Mouse (Mus musculus): ENCODE measurements around the gene Magix.
"Not testable (repeated sequence)": the region's sequence is repeated elsewhere in the genome, so short reads cannot be mapped to it uniquely, and the experiment has no call there.

Gene Magix

DNA sequence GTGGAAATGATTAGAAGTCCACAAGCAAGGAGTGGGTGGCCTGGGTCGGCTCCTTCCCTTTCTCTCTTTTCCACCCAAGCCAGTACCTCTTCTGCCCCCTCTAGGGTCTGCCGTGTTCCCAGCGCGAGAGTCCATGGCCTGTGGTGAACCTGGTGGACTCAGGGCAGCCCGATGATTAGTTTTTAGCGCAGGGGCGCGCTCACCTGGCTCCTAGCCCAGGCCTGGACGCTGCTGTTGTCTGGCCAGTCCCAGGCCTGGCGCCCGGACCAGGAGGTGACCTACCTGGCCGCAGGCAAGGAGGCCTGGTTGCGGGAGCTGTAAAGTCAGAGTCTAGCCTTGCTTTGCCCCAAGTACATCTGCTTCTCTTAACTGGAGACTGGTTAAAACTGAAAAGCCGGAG is at the start of gene Magix:
Gene Magix (minus strand): TSS at position 388 of the 400 bp plus-strand sequence.
- DNase-seq: no peak

DNA sequence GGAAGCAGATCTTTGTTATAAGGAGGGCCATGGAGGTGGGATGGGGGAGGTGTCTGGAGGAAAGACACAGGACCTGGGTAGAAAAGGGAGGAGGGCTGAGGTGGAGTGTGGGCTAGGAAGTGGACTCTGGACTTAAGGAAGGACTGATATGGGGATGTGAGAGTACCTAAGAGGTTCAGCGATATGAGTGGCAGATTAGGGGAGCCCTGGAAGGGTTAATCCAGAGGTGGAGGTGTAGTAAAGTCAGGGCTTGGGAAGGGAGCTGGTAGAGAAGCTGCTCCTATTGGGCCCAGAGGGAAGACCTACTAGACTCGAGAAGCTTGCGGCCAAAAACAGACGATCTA is 47.8 kb upstream of the Magix start:
- DNase-seq: no peak

DNA sequence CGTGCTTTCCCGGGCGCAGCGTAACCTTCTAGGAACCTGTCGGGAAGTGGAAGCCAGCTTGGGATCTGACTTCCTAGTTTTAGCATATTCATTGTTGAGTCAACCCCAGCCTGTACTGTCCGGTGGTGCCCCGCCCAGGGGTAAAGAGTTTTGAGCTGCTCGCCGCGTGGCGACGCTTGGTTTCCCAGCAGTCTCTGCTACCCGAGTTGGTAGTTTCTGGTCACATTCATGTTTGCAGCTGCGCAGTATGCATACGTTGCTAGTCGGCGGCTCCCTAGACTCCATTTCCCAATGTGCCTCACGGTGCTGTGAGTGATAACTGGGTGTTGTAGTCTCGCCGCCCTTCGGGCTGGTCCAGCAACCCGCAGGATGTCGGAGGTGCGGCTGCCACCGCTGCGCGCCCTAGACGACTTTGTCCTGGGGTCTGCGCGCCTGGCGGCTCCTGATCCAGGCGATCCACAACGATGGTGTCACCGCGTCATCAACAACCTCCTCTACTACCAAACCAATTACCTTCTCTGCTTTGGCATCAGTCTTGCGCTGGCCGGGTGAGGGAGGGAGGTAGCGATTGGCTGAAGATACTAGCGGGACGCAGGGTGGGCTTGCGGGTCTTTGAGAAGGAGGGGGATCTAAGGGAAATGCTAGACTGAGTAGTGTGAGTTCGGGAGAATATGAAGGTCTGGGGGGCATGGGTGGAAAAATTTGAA is 47.3 kb upstream of the Magix start, which contains the start of gene Praf2:
Gene Praf2 (plus strand): TSS at position 225 of the 707 bp plus-strand sequence.
- DNase-seq: peak; percentile 92

DNA sequence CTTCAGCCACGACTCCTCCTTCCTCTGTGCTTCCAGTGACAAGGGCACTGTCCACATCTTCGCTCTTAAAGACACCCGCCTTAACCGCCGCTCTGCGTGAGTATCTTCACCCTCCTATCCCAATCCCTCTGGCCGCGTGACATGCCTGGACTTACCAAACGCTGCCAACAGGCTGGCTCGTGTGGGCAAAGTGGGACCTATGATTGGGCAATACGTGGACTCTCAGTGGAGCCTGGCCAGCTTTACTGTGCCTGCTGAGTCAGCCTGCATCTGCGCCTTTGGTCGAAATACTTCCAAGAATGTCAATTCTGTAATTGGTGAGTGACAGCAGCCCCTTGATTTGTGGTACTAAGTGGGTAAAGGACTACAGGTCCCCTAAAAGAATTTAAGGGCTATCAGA is 46.1 kb upstream of the Magix start:
- no peak for DNase-seq

DNA sequence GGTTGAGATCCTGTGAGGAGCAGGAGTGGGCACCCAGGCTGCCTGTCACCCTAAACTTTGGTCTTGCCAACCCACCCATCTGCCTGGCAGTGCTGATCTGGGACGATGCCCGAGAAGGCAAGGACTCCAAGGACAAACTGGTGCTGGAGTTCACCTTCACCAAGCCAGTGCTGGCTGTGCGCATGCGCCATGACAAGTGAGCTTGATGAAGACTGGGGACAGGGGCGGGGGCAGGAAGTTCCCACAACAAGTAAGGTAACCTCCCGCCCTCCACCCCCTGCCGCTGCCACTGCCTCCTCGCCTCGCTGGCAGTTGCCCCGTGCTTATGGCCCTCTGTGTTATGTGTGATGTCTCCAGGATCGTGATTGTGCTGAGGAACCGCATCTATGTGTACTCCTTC is 44.8 kb upstream of the Magix start:
- no peak for DNase-seq

DNA sequence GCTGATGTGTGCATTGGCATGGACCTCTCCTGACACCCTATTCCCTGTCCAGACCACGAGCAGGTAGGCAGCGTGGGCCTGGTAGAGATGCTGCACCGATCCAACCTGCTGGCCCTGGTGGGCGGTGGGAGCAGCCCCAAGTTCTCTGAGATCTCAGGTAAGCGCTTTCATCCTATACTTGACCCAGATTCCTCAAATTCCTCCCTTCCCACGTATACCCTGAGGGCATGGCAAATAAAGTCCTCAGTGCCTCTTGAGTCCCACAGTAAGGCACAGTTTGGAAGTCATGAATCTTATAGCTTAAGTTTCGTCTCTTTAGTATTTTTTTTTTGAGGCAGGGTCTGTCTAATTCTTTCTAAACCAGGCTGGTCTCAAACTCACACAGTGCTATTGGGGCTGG is 43.1 kb upstream of the Magix start:
- no peak for DNase-seq

DNA sequence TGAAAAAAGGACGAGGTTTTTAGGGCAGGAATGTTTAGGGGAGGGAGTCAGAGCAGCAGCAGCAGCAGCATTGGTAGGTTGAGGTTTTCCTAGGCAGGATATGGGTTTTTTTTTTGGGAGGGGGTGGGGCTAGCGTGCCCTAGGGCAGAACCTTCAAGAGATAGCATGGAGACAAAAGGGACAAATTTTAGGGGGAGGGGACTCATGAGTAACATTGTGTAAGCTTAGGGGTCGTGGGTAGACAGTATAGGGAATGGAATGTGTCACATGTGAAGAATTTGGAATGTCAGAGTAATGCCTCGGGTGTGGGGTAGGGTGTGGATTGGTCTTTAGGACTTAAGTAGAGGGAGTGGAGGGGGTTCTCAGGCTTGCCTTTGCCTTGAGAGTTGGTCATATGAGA is 41.6 kb upstream of the Magix start:
- no peak for DNase-seq

DNA sequence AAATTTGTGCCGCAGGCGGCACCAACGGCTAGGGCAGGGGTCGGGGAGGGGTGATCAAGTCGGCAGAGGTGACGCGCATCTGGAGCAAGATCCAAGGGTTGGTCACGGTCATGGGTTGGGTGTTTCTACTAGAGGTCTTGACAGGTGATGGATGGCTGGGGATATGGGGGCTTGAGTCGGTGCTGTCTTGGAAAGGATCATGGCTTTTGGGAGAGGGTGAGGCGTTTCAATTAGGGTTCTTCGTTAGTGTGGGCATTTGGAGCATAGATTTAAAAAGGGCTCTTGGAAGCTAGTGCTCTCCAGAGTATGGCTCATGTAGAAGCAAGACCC is 41.2 kb upstream of the Magix start:
- DNase-seq: no peak

DNA sequence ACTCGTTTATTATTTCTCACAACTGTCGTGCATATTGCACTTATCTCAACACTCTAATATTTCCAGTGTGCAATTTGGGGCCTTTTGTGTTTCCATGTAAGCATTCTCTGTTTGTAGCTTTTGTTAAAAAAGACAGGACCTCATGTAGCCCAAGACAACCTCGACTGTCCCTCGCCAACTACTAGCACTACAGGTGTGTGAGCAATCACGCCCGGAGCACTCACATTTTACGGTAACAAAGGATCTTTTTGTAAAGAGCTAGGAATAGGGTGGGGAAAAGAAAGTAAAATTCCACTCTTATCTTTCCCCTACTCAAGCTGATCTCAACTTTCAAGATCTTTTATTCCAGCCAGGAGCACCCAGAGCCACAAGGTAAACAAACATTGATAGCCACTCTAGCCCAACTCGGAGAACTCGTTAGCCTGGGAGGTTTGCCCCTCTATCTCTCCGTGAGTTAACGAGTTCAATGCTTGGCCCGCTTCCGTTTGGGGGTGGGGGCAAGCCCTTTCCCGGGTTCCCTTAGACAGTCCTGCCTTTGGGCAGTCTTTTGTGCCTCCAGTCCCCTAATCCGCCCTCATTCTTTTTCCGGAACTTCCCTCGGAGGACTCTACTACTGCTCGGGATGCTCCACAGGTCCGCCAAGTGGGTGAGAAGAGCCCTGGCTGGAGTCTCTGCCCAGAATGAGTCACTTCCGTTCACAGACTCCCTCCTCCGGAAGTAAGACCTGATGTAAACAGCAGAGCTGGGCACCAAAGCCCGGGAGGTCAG is 40.6 kb upstream of the Magix start, which contains the start of gene Gm45208:
Gene Gm45208 (plus strand): TSS at position 732 of the 768 bp plus-strand sequence.
- peak; percentile 90 for DNase-seq

DNA sequence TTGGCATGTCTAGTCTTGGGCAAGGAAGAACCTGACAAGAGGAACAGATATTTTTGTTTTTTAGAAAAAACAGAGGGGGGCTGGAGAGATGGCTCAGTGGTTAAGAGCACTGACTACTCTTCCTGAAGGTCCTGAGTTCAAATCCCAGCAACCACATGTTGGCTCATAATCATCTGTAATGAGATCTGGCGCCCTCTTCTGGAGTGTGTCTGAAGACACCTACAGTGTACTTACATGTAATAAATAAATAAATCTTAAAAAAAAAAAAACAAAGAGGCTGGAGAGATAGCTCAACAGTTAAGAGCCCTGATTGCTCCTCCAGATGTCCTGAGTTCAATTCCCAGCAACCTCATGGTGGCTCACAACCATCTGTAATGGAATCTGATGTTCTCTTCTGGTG is 35.0 kb upstream of the Magix start:
- DNase-seq: not testable (repeated sequence)

DNA sequence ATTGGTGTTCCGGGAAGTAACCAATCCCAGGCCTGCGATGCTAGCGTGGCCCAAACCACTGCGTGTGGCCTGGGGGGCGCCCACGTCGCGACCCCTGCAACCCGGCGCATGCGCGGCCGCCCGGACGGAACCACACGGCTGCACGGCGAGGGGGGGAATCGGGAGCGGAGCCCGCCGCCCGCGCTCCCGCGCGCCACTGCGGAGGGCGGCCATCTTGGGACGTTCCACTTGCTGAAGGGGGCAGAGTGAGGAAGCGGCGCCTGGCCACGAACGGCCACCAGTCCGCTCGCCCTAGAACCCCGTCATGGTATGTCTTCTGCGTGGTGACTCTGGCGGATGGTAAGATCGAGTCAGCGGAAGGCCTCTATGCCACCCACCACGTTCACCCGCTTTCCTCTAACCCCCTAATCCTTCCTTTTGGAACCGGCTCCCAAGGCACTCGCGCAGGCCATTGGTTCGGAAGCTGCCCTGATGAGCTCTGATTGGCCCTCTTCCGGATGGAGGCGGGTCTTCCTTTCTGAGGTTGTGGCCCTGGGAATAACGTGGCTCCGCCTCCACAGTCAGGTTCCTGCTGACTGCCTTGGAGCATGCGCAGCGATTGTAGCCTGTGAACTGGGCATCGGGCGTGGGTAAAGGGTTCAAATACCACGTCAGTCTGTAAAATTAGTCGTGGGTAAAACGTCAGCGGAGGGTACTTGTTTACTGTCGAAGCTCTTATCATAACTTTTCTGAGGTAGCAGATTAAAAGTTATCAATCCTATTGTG is 33.3 kb upstream of the Magix start, which contains the start of gene Wdr45:
Gene Wdr45 (plus strand): TSS at position 199 of the 765 bp plus-strand sequence.
- peak; percentile 98 for DNase-seq

DNA sequence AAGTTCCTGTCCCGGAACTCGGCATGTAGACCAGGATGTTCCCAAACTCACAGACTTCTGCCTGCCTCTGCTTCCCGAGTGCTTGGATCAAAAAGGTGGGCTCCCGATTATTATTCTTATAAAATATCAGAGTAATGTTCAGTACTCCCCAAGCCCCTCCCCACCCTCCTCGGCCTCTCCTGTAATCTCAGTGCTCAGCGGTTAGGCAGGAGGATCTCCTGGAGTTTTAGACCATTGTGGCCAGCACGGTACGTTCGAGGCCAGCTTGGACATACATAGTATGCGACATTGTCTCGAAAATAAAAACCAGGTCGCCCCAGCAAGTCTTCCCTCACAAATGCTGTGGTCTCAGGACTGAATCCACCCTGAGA is 32.7 kb upstream of the Magix start:
- DNase-seq: not testable (repeated sequence)

DNA sequence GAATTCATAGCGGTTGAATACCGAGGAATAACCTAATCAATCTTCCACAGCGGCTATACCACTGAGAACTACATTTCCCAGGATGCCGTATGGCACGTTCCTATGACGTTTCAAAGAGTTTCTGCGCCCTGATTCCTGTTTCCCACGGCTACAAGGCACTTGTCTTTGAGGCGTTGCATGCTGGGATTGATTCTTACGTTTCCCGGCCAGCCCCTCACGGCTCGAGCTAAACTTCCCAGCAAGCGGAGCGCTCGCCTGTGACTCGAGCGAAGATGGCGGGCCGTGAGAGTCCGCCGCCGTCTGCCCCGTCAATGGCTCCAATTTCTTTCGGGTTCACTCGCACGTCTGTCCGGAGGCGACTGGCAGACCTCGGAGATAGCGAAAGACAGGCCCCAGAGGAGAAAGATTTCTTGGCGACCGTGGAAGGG is 15.9 kb upstream of the Magix start, which contains the start of gene Gpkow:
Gene Gpkow (plus strand): TSS at position 178 of the 428 bp plus-strand sequence.
- DNase-seq: peak; percentile 96

DNA sequence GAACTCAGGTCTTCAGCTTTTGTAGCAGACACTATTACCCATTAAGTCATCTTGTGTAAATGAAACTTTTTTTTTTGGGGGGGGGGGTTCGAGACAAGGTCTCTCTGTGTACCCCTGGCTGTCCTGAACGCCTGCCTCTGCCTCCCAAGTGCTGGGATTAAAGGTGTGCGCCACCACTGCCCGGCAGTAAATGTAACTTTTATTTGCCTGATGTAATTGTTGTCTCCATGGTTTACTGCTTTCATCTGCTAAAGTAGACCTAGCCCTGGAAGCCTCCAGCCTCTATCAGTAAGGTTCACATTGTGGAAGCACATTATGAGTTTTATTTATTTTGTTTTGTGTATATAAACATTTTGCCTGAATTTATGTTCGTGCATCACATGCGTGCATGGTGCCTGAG is 15.5 kb upstream of the Magix start:
- no peak for DNase-seq

DNA sequence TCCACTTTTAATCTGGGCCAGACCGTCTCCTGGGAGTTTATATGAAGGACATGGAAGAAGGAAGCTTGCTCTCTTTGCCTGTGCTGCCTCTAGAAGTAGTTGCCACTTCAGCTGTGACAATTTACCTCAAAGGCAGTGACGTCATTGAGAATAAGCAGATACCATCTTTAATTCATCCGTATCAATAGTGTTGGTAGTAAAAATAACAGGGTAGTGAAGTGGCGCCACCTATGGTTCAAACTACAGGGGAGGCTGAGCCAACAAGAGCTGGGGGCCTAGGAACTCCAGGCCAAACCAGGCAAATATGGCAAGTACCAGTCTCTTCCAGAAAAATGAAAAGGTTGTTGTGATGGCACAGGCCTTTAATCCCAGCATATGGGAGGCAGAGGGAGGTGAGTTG is 11.8 kb upstream of the Magix start:
- peak; percentile 32 for DNase-seq

DNA sequence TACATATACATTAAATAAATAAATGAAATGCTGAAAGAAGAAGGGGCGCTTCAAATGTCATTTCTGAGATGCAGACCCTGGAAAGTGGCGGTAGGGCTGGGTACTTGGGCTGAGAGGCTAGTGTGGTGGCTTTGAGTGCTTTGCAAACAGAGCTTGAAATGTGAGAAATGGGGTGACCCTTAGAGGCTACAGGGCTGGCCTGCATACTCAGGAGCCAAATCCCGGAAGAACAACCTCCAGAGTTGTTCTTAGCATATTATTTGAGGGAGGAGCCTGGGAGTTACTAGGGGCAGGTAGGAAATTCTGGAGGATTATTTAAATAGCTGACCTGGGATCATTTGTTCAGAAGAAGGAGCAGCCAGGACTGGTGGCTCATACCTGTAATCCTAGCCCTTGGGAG is 9.4 kb upstream of the Magix start:
- DNase-seq: no peak

DNA sequence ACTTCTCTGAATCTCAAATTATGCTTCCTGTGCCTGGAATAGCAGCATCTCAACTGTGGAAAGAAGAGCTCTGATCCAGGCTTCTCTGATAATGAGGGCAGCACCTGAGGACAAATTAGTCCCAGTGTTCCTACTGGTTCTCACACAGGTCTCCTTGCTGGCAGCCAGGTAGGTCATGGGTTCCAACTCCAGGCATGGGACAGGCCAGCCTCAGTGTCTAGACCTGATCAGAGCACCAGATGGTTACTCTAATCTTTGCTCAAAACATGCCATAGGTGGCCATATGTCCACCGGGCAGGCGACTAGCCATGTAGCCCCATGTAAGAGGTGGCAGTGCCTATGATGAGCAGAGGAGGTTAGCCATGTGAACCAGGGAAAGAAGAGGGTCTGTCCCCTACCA is 7.3 kb upstream of the Magix start:
- no peak for DNase-seq

DNA sequence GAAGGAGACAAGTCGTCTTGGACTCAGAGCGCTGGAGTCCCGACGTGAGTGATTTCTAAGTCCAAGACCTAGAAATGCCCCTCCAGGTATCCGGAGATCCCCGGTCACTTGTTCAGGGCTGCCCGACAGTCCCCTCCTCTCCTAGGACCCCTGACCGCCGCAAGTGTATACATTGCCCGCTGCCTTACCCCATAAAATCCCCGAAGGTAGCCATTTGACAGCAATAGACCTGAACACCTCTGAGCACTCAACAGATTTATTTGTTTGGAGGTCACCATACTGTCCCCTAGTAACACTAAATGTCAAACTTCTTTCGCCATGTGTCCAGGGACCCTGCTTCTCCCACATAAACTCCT is 1.0 kb downstream of the Magix start:
- DNase-seq: no peak

DNA sequence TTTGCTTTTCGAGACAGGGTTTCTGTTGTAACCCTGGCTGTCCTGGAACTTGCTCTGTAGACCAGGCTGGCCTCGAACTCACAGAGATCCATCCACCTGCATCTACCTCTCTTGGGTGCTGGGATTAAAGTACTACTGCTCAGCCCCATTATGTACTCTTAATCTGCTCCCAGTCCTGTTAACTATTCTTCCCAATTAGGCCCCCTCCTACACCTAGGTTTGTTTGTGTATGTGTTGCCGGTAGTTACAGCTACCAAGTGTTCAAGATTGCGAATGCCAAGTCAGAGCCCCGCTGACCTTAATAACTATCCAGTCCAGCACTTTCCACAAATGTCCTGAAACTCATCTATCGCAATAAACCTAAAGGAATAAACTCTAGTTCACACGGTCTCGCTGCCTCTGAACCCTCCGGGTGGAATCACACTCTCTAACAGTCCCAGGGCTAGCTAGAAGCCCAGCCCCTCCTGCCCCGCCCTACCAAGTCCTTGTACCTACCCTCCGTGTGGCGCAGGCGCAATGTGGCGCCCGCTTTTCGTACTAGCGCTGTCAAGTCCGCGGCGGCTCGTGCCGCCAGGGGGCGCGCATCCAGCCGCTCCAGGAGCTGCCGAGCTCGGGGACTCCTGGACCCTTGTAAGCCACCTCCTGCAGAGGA is 1.5 kb downstream of the Magix start:
- DNase-seq: peak; percentile 92

DNA sequence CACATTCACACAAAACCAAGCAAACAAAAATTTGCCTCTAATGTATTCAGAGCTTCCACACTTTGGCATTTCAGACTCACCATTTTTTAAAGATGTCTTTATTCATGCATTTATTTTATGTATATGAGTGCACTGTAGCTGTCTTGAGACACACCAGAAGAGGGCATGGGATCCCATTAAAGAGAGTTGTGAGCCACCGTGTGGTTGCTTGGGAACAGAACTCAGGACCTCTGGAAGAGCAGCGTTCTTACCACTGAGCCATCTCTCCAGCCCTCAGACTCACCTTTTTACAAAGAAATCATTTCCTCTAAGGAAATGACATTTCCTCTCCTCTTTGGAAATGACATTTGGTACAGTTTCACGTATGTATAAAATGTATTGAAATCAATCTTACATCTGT is 2.1 kb downstream of the Magix start:
- no peak for DNase-seq

DNA sequence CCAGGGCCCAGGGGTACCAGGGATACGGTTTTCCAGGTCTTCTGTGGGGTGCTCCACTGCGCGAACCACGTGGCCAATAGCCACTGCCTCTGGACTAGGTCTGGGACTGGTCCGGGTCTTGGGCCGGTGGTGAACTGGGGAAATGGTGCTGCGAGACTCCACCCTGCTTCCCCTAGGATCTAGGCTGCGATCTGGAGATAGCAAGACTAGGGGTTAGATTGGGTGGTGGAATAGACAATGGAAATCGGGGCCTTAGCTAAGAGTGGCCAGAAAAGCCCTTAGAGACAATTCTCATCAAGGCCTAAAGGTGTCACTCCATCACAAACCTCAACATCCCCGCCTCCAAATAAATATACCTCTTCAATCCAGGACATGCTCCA is 6.1 kb downstream of the Magix start:
- DNase-seq: no peak

DNA sequence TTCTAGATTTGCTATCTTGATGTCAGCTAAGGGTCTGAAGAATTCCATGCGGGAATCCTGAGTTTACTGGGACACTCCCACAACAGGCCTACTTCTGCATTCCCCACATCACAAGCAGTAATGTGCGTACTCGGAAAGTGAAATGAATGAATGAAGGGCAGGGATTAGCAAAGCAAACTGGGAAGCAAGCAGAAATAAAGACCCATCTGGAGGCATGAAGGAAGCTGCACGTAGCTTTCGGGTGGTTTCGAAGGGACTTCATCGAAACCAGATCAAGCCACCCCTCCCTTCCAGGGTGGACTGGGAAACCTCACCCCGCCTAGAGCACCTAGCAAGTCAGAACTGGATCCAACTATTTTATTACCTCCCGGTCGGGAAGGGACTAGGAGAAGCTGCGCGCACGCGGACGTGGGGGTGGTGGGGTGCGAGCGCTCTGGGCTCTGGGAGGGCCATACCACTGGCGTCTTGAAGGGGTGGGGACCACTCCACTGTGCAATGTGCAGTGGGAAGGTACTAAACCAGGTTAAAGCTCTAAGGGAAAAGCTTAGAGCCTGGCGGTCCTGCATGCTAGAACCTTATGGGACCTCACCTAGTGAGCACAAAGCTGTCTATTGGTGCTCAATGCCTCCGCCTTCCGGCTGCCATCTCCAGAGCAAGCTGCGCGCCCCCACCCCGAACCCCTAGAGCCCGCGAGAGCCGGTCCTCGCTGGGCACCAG is 6.6 kb downstream of the Magix start:
- peak; percentile 34 for DNase-seq
